Mouse (Mus musculus): ENCODE measurements around the gene Gng4. TPM values are rescaled to one million over a fixed set of nuclear protein-coding genes. Genes with fewer than 3 reads are reported as not detected.
"Not testable (repeated sequence)": the region's sequence is repeated elsewhere in the genome, so short reads cannot be mapped to it uniquely, and the experiment has no call there.

Gene Gng4
- polyA plus RNA-seq, 1 experiment from 2014 or later: 103 TPM

DNA sequence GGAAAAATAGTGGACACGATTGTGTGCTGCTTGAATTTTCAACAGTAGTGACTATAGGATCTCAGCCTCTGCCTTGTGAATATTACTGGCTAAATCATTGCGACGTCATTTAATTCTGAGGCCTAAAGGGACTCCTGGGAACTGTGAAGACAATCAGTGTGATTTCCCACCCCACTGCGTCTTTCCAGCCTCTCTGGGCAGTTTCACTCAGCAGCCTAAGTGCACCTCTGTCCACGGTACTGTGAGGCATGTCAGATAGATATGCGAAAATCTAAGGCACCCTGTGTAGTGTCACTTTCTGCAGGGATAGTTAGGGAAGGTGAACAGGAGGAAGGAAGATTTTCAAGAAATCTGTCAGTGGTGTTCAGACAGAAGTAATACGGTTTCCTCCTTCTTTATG, 563 bp upstream of the Gng4 start:
- Histone ChIP-seq H3K27me3 (ENCODE audit: control insufficient read depth, insufficient read depth, low read depth, low read length) (peaks cover 3% of the 10 kb centered on the region; the same call in 1 of the 2 replicates), H3K4me1 (ENCODE audit: control insufficient read depth, insufficient read depth, low read length) (peaks cover 6% of the 10 kb centered on the region; the same call in 1 of the 2 replicates), H3K4me2 (ENCODE audit: low read length) (peak overlapping the region; percentile 66), H3K36me3 (ENCODE audit: control insufficient read depth, insufficient read depth, low read length) (no peaks in the 10 kb centered on the region), H3K9me3 (replicated peaks; ENCODE audit: control insufficient read depth, low read length, poor library complexity, severe bottlenecking) (no peaks in the 10 kb centered on the region), H3K4me3 (ENCODE audit: low read depth, low read length) (peak overlapping the region; percentile 72), H3K27ac (ENCODE audit: low read length) (peak overlapping the region; percentile 61; the same call in 1 of the 2 replicates), H3K9ac (ENCODE audit: low read depth, low read length) (no peak overlapping the region)
- 49% methylated on average over 7 of the region's 7 CpGs for WGBS
- ATAC-seq: no peak

DNA sequence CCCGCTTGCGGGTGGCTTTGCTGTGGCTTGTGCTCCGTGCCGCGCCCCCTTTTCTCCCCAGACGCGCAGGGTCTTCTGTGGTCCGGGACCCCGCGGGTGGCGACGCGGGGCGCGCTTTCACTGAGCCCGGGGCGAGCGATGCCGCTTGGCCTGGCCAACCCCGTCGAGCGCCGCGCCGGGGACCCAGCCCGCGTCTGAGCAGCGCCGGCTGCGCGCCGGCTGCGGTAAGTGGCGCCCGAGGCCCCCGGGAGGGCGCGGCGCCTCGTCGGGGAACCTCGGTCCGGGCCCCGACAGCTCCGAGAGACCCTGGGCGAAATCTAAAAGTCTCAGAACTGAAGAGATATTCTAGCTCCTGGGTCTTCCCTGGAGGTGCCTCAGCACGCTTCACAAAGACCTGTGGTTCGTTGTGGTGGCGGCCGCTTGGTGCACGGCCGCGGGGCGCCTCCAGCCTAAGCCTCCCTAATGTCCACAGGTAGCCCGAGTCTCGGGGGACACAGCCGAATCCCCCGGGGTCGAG, 619 bp downstream of the Gng4 start:
- Histone ChIP-seq H3K4me1 (ENCODE audit: control insufficient read depth, insufficient read depth, low read length) (peaks cover 6% of the 10 kb centered on the region; the same call in 1 of the 2 replicates), H3K27ac (ENCODE audit: low read length) (peak overlapping the region; percentile 61), H3K27me3 (ENCODE audit: control insufficient read depth, insufficient read depth, low read depth, low read length) (peaks cover 3% of the 10 kb centered on the region; the same call in 1 of the 2 replicates), H3K9me3 (replicated peaks; ENCODE audit: control insufficient read depth, low read length, poor library complexity, severe bottlenecking) (no peaks in the 10 kb centered on the region), H3K4me3 (ENCODE audit: low read depth, low read length) (peak overlapping the region; percentile 72), H3K4me2 (ENCODE audit: low read length) (peak overlapping the region; percentile 66), H3K36me3 (ENCODE audit: control insufficient read depth, insufficient read depth, low read length) (no peaks in the 10 kb centered on the region), H3K9ac (ENCODE audit: low read depth, low read length) (peak overlapping the region; percentile 72)
- under 1% methylated on average over 51 of the region's 59 CpGs for WGBS
- ATAC-seq: peak; percentile 84

DNA sequence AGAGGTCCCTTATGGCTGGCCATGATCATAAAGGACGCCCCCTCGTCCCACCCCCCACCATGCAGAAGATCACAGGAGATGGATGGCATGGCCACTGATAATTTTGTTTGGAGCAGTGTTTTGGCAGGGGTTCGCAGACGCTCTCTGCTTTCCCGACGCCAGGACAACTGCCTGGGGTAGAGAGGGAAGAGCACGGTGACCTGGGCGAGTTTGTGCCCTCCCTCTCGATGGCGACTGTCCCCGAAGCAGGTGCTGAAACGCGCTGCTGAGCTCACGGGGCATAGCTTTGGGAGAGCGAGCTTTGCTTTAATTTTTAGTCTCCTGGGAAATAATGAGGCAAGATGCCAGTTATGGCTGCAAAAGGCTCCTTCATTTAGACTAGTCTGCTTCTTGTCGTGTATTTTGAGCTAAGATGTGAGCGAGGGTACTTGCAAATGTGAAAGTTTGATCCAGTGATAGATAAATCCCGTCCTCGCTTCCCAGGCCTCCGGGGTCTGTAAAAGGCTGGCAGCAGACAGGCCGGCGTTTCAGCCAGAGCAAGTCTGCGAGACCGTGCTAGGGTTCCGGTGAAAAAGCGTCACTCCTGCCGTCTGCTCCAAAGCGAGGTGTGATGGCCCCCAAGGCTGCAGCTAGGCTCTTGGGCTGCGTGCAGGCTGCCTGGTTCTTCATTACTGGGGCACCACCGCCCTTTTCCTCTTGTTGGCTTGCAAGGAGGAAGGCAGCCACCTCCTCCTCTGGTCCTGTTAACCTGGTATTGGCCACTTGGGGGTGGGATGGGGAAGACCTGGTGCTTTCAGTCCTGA, 1.3 kb downstream of the Gng4 start:
- H3K4me3 ChIP-seq (ENCODE audit: low read depth, low read length): peak overlapping the region; percentile 72
- H3K27me3 ChIP-seq (ENCODE audit: control insufficient read depth, insufficient read depth, low read depth, low read length): peaks cover 3% of the 10 kb centered on the region; the same call in 1 of the 2 replicates
- H3K9me3 ChIP-seq (replicated peaks; ENCODE audit: control insufficient read depth, low read length, poor library complexity, severe bottlenecking): no peaks in the 10 kb centered on the region
- WGBS: 3% methylated on average over 30 of the region's 30 CpGs
- H3K9ac ChIP-seq (ENCODE audit: low read depth, low read length): peak overlapping the region; percentile 72
- peak overlapping the region; percentile 66 for H3K4me2 ChIP-seq (ENCODE audit: low read length)
- H3K27ac ChIP-seq (ENCODE audit: low read length): peak overlapping the region; percentile 53; the same call in 1 of the 2 replicates
- peak; percentile 13 for ATAC-seq
- peaks cover 6% of the 10 kb centered on the region; the same call in 1 of the 2 replicates for H3K4me1 ChIP-seq (ENCODE audit: control insufficient read depth, insufficient read depth, low read length)
- H3K36me3 ChIP-seq (ENCODE audit: control insufficient read depth, insufficient read depth, low read length): no peaks in the 10 kb centered on the region

DNA sequence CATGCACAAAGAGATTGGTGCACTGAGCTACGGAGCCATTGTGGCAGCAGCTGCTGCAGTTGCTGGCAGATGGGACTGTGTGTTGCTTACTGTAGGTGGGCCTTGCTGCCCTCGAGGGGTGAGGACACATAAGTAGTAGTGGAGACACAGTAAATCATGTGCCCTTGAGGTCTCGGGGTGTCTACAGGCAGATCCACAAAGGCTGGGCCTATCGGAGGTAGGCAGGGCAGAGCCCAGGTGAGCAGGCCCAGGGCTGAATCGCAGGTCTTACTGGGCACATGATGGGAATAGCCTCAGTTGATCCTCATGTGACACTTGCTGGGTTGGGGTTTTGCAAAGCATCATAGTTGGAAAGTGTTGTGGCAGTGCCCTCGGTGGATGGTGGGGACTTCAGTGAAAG, 3.1 kb downstream of the Gng4 start:
- no peak overlapping the region for H3K27ac ChIP-seq (ENCODE audit: low read length)
- peaks cover 6% of the 10 kb centered on the region; the same call in 1 of the 2 replicates for H3K4me1 ChIP-seq (ENCODE audit: control insufficient read depth, insufficient read depth, low read length)
- H3K27me3 ChIP-seq (ENCODE audit: control insufficient read depth, insufficient read depth, low read depth, low read length): peaks cover 3% of the 10 kb centered on the region; the same call in 1 of the 2 replicates
- no peak for ATAC-seq
- H3K36me3 ChIP-seq (ENCODE audit: control insufficient read depth, insufficient read depth, low read length): no peaks in the 10 kb centered on the region
- H3K4me2 ChIP-seq (ENCODE audit: low read length): no peak overlapping the region
- no peak overlapping the region for H3K9ac ChIP-seq (ENCODE audit: low read depth, low read length)
- H3K9me3 ChIP-seq (replicated peaks; ENCODE audit: control insufficient read depth, low read length, poor library complexity, severe bottlenecking): no peaks in the 10 kb centered on the region
- WGBS: 87% methylated on average over 6 of the region's 6 CpGs
- no peak overlapping the region for H3K4me3 ChIP-seq (ENCODE audit: low read depth, low read length)

DNA sequence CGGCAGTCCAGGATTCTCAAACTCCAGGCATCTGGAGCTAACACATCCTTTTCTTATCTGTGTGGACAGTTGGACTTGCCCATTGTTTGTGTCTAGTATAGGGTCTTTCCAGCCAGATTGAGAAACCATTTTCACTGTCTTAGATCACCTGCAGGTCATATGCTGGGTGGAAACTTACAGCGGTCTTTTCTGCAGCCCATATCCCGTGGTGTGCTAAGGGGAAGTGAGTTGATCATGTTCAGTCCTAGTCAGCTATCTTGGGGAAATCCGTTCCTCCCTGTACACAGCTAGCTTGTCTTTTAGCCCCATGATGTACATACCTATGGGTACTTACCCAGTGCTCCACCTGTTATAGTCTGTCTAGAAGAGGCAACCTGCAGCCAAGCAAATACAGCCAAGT, 4.2 kb downstream of the Gng4 start:
- Histone ChIP-seq H3K9ac (ENCODE audit: low read depth, low read length) (no peak overlapping the region), H3K9me3 (replicated peaks; ENCODE audit: control insufficient read depth, low read length, poor library complexity, severe bottlenecking) (no peaks in the 10 kb centered on the region), H3K27me3 (ENCODE audit: control insufficient read depth, insufficient read depth, low read depth, low read length) (peaks cover 3% of the 10 kb centered on the region; the same call in 1 of the 2 replicates), H3K27ac (ENCODE audit: low read length) (no peak overlapping the region), H3K4me2 (ENCODE audit: low read length) (no peak overlapping the region), H3K4me3 (ENCODE audit: low read depth, low read length) (no peak overlapping the region), H3K36me3 (ENCODE audit: control insufficient read depth, insufficient read depth, low read length) (no peaks in the 10 kb centered on the region), H3K4me1 (ENCODE audit: control insufficient read depth, insufficient read depth, low read length) (peaks cover 6% of the 10 kb centered on the region; the same call in 1 of the 2 replicates)
- WGBS: 90% methylated on average over 4 of the region's 4 CpGs
- no peak for ATAC-seq

DNA sequence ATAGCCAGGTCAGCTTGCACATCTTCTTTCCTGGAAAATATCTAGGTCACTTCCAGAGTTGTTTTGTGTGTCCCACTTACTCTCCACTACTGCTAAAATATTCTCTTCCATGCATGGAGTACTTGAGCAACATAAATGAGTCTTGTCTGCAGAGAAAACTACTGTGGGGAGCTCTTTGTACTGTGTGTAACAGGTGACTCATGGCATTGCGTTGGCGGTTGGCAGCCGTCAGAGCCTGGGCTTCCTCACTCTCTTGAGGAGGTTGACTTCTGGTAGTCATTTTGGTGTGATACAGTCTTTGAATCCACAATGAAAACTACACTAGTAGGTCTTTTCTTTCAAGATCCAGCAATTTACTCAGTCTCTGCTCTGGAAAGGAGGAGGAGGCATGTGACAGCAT, 8.1 kb downstream of the Gng4 start:
- H3K4me1 ChIP-seq (ENCODE audit: control insufficient read depth, insufficient read depth, low read length): no peaks in the 10 kb centered on the region
- ATAC-seq: no peak
- H3K4me3 ChIP-seq (ENCODE audit: low read depth, low read length): no peak overlapping the region
- no peaks in the 10 kb centered on the region for H3K9me3 ChIP-seq (replicated peaks; ENCODE audit: control insufficient read depth, low read length, poor library complexity, severe bottlenecking)
- no peak overlapping the region for H3K4me2 ChIP-seq (ENCODE audit: low read length)
- H3K9ac ChIP-seq (ENCODE audit: low read depth, low read length): no peak overlapping the region
- no peaks in the 10 kb centered on the region for H3K36me3 ChIP-seq (ENCODE audit: control insufficient read depth, insufficient read depth, low read length)
- WGBS: 92% methylated on average over 3 of the region's 3 CpGs
- no peak overlapping the region for H3K27ac ChIP-seq (ENCODE audit: low read length)
- peaks cover 3% of the 10 kb centered on the region; the same call in 1 of the 2 replicates for H3K27me3 ChIP-seq (ENCODE audit: control insufficient read depth, insufficient read depth, low read depth, low read length)

DNA sequence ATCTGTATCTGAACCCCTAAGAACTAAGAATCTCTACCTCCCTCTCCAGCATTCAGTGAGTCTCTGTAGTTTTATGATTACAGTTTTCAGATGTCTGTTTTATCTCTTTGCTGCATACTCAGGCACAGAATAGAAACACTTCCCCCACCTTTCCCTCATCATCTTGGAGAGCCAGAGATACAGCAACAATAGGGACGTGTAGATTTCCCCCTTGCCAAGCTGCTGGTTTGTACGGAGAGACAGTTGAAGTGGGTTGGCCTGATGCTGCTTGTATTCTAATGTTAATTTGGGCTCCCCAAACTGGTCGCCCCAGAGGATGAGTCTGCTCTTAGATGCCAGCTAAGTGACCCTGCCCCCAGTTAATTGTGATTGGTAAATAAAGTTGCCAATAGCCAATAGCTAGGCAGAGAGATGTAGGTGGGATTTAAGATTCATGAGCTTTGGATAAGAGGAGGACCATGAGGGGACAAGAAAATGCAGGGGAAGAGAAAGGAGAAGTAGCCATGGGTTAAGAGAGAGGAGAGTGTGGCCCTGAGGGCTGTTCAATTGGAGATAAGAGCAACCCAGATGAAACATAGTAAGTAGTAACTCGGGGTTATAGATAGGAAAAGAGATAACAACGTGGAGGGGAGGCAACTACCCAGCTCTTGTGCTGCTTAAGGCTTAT, 11.4 kb downstream of the Gng4 start:
- H3K4me1 ChIP-seq (ENCODE audit: control insufficient read depth, insufficient read depth, low read length): peaks cover 3% of the 10 kb centered on the region
- H3K4me2 ChIP-seq (ENCODE audit: low read length): no peak overlapping the region
- no peak overlapping the region for H3K9ac ChIP-seq (ENCODE audit: low read depth, low read length)
- H3K36me3 ChIP-seq (ENCODE audit: control insufficient read depth, insufficient read depth, low read length): no peaks in the 10 kb centered on the region
- no peak overlapping the region for H3K27ac ChIP-seq (ENCODE audit: low read length)
- WGBS: 33% methylated on average over 5 of the region's 5 CpGs
- no peaks in the 10 kb centered on the region for H3K9me3 ChIP-seq (replicated peaks; ENCODE audit: control insufficient read depth, low read length, poor library complexity, severe bottlenecking)
- ATAC-seq: no peak
- no peaks in the 10 kb centered on the region for H3K27me3 ChIP-seq (ENCODE audit: control insufficient read depth, insufficient read depth, low read depth, low read length)
- H3K4me3 ChIP-seq (ENCODE audit: low read depth, low read length): no peak overlapping the region

DNA sequence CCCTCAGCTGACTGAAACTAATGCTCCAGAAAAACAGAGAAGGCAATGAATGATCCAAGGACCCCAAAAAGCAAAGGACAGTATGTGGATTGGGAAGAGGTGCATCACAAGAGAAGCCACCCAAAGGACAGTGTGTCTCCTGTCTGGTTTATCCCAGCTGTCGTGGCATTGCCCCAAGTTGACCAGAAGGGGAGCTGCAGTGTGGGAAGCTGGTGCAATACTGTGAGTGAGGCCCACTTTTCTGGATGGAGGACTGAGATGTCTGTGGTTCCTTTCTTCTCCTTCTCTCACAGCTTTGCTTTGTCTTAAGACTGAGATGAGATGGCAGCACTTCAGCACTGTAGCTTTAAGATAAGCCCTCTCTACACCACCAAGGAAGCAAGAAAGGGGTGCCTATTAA, 12.2 kb downstream of the Gng4 start:
- no peak overlapping the region for H3K9ac ChIP-seq (ENCODE audit: low read depth, low read length)
- no peak for ATAC-seq
- H3K4me3 ChIP-seq (ENCODE audit: low read depth, low read length): no peak overlapping the region
- H3K9me3 ChIP-seq (replicated peaks; ENCODE audit: control insufficient read depth, low read length, poor library complexity, severe bottlenecking): no peaks in the 10 kb centered on the region
- 94% methylated on average over 1 of the region's 1 CpGs for WGBS
- no peaks in the 10 kb centered on the region for H3K36me3 ChIP-seq (ENCODE audit: control insufficient read depth, insufficient read depth, low read length)
- H3K4me2 ChIP-seq (ENCODE audit: low read length): no peak overlapping the region
- H3K27ac ChIP-seq (ENCODE audit: low read length): no peak overlapping the region
- no peaks in the 10 kb centered on the region for H3K27me3 ChIP-seq (ENCODE audit: control insufficient read depth, insufficient read depth, low read depth, low read length)
- peaks cover 3% of the 10 kb centered on the region for H3K4me1 ChIP-seq (ENCODE audit: control insufficient read depth, insufficient read depth, low read length)

DNA sequence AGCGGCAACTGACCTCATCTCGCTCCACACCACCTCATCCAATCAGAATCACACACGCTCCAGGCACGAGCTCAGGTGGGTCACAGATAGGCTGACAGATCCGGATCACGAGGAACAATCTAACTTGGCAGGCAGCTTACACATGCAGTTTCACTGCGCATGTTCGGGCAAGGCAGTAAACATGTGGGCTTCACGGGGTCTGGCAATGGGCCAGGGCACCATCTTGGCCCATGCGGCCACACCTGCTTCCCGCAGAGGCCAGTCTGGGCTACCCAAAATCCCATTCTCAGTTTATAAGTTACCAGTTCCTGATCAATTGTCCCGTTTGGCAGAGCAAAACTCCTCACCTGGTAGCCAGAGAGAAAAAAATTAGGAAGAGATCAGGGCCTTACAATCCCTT, 14.0 kb downstream of the Gng4 start:
- H3K4me1 ChIP-seq (ENCODE audit: control insufficient read depth, insufficient read depth, low read length); ATAC-seq; H3K9me3 ChIP-seq (replicated peaks; ENCODE audit: control insufficient read depth, low read length, poor library complexity, severe bottlenecking); H3K4me3 ChIP-seq (ENCODE audit: low read depth, low read length); H3K4me2 ChIP-seq (ENCODE audit: low read length); H3K9ac ChIP-seq (ENCODE audit: low read depth, low read length); H3K36me3 ChIP-seq (ENCODE audit: control insufficient read depth, insufficient read depth, low read length); H3K27ac ChIP-seq (ENCODE audit: low read length); H3K27me3 ChIP-seq (ENCODE audit: control insufficient read depth, insufficient read depth, low read depth, low read length): not testable (repeated sequence)
- 95% methylated on average over 12 of the region's 12 CpGs for WGBS
